Mouse (Mus musculus) left cerebral cortex, postnatal 14 days (tissue): ENCODE data around the gene Prr13. TPM values are rescaled to one million over a fixed set of nuclear protein-coding genes. Genes with fewer than 3 reads are reported as not detected.
A peak's percentile ranks its signal among the peaks of the same experiment; 100 is the strongest.

ENCODE experiments used
- DNase-seq, 2 experiments: peaks; one replicate each; pipeline ENCODE4 v3.0.0; 2021 to 2022; ENCODE audit warnings: low spot score in 2 of 2, mixed read lengths in 1 of 2
- intact Hi-C: fragments of 180-260 bp; cut with DNase I; formaldehyde crosslinking; loops from one replicate; pipeline ENCODE4 v1.15.1; 2025
- total RNA-seq, 2 experiments: library from RNA; stranded (reverse); gene quantifications; 2 replicates each; pipeline ENCODE4 v1.2.3; 2021

Gene Prr13
- total RNA-seq, 2 experiments from 2014 or later: 22.3 to 24.8 TPM

DNA sequence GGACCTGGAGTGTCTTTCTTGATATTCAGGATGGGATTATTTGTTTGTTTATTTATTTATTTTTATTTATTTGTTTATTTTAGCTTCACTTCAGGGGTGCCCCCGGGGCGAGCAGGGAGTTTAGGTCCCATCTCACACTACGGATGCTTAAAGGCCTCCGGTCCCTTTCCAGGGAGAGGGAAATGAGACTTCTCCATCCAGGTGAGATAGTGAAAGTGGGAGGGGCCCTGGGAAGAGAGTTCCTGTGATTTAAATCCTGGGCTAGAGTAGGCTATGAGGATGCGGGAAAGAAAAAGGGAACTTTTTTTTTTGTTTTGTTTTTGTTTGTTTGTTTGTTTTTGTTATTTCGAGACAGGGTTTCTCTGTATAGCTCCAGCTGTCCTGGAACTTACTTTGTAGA lies 553 bp downstream of the Prr13 start:
- intact Hi-C loops: no loop called here

DNA sequence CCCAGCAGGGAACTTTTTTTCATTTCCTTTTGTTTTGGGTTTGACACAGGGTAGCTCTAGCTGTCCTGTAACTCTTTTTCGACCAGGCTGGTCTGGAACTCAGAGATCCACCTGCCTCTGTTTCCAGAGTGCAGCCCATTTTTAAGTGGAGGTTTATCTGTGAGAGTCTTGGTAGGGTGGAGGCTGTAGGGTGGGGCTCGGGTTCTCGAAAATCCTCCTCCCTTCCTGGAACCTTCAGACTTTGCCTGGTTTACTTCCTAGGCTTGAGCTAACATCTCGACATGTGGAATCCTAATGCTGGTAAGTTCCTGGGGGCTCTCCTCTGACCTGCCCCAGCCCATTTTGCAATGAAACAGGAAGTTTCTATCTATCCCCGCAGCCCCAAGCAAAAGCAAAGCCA lies 1.0 kb downstream of the Prr13 start:
- intact Hi-C loops: no loop called here
- DNase-seq: no peak

More for the DNA sequence above, 553 bp downstream of the Prr13 start:
- DNase-seq: no peak

DNA sequence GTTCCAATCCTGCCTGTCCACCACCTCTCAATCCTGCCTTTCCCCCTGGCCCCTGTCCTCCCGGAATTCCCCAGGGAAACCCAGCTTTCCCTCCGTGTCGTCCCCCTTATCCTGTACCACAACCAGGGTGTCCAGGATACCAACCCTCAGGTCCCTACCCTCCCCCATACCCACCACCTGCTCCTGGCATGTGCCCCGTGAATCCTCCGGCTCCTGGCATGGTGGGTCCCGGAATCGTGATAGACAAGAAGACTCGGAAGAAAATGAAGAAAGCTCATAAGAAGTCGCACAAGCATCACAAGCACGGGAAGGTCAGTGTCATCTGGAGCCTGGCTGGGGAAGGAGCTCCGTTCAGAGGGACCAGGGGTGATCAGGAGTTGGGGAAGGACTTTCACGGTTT lies 1.6 kb downstream of the Prr13 start:
- no peak for DNase-seq
- intact Hi-C loops: no loop called here

DNA sequence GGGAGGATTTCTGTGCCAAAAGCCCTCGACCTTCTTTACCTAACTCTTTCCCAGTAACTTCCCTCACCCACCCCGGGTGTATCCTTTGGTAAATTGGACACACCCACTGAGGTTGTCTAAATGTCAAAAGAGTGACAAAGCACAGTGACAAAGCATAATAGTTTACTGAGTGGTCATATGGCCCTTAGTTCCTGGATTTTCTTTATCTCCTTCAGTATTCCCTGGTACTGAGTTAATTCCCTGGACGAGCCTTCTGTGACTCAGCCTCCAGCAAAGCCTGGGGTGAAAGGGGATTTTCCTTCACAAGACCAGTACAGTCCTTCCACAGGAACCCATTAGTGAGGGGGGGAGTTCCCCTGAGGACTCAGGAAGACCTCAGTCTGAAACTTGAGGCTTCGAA lies 2.1 kb downstream of the Prr13 start:
- no peak for DNase-seq
- intact Hi-C loops: no loop called here

DNA sequence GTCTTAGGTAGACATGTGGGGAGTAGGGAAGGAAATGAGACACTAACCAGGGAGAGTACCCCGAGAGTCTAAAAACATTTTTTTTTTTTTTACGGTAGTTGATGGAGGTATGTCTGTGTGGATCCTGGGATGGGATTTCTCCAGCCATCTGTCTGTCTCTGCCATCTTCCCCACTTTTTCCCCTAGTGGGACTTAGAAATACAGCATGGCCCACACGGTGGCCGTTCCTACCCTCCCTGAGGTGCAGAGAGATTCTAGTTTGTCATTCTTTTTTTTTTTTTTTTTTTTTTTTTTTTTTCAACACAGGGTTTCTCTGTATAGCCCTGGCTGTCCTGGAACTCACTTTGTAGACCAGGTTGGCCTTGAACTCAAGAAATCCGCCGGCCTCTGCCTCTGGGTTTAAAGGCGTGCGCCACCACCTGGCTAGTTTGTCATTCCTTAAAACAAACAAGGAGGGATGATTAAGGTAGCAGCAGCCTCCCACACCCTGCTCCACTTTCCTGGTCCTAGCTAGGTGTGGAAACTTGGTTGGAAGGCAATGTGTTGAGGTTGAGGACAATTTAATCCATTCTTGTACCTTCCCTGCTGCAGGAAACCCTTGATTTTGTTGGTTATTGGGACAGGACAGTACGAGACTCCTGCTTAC lies 2.7 kb downstream of the Prr13 start:
- DNase-seq: no peak
- intact Hi-C loops: no loop called here

DNA sequence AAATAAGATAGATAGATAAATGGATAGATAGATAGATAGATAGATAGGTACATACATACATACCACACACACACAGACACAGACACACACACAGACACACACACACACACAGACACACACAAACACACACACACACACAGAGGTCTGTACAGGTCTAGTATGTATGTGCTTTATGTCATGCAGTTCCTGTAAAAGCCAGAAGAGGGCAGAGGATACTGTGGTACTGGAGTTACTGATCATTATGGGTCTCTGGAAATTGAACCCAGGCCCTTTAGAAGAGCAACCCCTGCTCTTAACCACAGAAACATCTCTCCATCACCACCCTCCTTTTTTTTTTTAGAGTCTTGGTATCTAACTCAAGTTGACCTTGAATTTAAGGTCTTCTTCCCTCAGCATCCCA lies 4.8 kb downstream of the Prr13 start:
- intact Hi-C loops: no loop called here
- peak in 1 of 2 experiments; percentile 41 for DNase-seq

DNA sequence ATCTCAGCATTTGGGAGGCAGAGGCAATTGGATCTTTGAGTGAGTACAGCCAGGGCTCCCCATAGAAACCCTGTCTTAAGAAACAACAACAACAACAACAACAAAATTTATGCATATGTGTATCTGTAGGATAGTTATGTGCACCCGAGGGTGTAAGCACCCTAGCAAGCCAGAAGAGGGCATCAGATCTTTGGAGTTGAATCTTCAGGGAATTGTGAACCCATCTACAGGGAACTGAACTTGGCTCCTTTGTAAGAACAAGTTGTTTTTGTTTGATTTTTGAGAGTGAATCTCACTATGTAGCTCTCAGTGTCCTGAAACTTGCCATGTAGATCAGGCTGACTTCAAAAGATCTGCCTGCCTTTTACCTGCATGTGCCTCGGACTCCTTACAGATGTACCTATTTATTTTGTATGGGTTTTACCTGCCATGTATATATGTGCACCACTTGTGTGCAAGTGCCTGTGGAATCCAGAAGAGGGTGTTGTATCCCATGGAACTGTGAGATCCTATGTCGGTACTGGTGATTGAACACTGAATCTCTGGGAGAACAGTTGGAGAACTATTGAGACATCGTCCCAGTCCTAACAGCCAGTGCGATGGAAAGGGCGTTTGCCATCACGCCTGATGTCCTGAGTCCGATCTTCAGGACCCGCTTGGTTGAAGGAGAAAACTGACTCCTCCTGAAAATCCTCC lies 10.0 kb downstream of the Prr13 start:
- intact Hi-C loops: no loop called here
- DNase-seq: no peak

DNA sequence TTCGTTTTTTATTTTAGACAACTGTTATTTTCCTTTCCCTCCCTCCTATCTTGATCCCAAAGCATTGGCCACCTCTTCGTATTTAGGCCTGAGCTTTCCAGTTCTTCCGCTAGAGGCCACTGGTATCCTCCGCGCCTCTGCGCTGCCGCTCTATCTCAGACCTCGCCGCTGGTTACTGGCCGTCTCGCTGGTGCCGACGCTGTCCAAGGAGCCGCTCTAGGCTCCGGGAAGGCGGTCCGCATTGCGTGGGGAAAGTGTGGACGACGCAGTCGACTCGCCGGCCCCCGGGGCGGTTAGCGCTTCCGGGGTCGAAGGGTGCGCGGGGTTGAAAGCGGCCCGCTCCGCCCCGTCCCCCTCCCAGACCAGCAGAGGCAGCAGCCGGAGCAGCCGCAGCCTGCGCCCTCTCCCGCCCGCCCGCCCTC lies 11.4 kb downstream of the Prr13 start, which contains the start of gene Pcbp2:
Gene Pcbp2, plus strand, starts transcription at position 357 of the 422 bp plus-strand sequence.
- intact Hi-C loops: loop anchor here (5.0 kb wide), 1 partner anchor 42 kb away; no protein-coding TSS in a partner anchor
- peak; percentile 96 to 97 for DNase-seq

DNA sequence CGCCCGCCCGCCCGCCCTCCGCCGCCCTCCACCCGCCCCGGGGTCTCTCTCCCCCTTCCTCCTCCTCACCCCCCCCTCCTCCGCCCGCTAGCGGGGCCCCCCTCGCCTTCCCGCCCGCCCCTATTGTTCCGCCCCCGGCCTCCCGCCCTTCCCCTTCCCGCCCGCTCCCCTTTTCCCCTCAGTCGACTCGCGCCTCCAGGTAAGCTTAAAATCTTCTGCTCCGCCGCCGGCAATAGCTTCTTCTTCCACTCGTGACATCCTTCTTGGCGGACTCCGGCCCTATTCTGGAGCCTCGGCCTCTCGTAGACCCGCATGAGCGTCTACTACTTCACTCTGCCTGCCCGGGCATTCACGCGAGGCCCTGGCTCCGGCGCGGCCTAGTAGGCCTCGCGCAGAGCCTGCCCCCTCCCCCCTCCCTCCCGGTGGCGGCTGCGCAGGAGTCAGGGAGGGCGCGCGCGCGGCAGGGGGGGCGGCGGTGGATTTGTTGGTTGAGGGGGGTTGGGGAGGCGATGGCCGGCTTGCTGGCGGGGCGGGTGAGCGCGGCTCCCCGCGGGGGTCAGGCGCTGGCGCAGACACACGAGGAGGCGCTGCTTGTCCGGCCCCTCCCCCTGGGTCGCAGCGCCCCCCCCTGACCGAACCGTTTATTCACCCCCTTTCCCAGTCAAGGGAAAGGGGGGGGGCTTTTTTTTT lies 11.9 kb downstream of the Prr13 start:
- intact Hi-C loops: loop anchor here (5.0 kb wide), 1 partner anchor 42 kb away; no protein-coding TSS in a partner anchor
- DNase-seq: peak; percentile 77 to 80

DNA sequence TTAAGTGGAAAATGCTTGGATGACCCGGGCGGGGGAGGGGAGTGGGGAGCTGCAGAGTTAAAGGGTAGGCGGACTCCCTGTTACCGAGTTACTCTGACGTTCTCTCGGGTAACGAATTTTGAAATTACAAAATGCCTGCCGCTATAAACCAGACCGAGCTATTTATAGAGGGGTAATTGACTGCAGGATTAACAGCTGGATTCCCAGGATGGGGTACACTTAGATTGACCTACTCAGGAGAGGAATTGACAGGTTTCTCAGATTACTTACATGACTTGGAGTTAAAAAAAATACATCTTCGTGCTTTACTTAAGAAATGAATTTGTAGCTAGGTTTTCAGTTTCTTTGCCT lies 12.4 kb downstream of the Prr13 start:
- intact Hi-C loops: loop anchor here (5.0 kb wide), 1 partner anchor 41 kb away; no protein-coding TSS in a partner anchor
- no peak for DNase-seq

DNA sequence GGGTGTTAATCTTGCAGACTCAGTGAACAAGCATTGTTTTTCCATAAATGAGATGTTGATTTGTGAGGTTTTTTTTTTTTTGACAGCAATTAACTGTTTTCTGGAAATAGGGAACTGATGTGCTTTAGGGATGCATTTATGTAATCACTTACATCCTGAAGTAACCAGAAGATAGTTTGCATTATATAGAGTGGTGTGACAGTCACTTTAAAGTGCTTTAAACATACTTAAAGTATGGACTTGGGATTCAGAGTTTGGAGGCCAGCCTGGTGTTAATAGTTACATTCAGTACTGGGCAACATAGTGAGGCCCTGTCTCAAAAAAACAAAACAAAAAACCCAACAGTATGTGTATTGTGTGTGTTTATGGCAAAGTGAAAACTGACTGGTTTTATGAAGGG lies 12.9 kb downstream of the Prr13 start:
- intact Hi-C loops: loop anchor here (5.0 kb wide), 1 partner anchor 41 kb away; no protein-coding TSS in a partner anchor
- DNase-seq: no peak

DNA sequence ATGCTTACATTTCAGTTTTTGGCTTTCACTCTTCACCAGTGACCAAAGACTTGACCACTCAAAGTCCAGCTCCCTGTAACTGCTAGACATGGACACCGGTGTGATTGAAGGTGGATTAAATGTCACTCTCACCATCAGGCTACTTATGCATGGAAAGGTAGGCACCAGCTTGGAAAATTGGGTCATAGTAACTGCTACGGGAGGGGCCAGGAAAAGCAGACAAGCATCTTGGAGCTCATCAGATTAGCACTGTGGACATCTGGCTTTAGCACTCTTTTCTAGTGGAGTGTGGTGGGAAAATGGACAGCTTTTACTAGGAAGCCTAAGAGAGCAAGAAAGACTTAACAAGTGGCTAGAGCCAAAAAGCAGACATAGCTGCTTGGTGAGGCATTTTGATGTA lies 14.4 kb downstream of the Prr13 start:
- DNase-seq: no peak
- intact Hi-C loops: loop anchor here (5.0 kb wide), 1 partner anchor 39 kb away; no protein-coding TSS in a partner anchor

DNA sequence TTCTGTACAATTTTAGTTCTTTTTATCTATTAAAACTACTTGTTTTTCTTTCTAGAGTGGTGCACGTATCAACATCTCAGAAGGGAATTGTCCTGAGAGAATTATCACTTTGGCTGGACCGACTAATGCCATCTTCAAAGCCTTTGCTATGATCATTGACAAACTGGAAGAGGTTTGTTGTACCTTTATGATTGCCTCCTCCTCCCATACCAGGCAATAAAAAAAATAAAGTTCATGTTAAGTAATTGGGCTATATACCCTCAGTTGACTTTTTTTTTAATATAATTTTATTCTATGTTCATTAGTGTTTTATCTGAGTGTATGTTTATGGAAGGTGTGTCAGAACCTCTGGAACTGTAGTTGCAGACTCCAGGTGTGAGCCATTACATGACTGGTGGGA lies 15.7 kb downstream of the Prr13 start:
- DNase-seq: no peak
- intact Hi-C loops: loop anchor here (5.0 kb wide), 1 partner anchor 38 kb away; no protein-coding TSS in a partner anchor

DNA sequence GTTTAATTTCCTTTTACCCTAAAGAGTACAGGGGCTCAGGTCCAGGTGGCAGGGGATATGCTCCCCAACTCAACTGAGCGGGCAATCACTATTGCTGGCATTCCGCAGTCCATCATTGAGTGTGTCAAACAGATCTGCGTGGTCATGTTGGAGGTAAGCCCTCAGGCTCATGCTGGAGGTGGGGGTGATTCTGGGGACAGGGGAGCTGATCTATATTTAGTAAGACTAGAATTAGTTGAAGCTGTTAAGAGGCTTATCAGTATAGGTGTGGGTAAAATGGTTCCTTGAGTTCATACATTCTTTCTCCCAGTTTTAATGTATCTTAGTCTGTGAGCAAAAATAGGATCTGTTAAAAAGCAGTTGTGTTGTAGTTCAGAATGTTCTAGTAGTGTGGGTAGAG lies 24.3 kb downstream of the Prr13 start:
- intact Hi-C loops: no loop called here

DNA sequence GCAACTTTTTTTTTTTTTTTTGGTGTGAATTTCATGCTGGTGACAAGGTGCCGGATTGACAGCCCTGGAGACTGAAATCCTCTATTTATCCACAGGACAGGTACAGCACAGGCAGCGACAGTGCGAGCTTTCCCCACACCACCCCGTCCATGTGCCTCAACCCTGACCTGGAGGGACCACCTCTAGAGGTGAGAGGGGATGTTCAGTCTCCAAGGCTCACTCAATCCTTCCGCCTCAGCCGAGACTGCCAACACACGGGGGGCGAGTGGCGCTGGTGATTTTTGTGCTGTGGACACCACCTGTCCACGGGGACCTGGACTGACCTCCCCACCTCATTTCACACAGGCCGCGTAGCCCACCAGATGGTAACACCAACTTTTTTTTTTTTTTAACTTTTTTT lies 27.0 kb downstream of the Prr13 start:
- intact Hi-C loops: no loop called here
- no peak for DNase-seq

More for the DNA sequence above, 24.3 kb downstream of the Prr13 start:
- no peak for DNase-seq

DNA sequence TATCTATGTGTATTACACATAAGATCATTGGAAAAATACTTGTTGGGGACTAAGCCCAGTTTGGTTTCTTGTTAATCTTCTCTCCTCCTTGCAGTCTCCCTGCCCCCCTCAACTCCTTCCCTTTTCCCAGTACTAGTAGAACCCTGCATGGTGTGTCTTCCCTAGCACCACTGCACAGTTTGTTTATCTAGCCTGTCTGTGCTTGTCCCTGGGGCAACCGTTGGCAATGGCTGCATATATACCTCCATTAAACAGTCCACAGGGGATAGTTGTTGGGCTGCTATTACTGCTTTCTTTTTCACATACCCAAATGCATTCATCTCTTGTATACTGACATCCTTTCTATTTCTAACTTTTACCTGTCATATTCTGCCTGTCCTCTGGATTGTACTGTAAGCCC lies 28.8 kb downstream of the Prr13 start:
- no peak for DNase-seq
- intact Hi-C loops: no loop called here

DNA sequence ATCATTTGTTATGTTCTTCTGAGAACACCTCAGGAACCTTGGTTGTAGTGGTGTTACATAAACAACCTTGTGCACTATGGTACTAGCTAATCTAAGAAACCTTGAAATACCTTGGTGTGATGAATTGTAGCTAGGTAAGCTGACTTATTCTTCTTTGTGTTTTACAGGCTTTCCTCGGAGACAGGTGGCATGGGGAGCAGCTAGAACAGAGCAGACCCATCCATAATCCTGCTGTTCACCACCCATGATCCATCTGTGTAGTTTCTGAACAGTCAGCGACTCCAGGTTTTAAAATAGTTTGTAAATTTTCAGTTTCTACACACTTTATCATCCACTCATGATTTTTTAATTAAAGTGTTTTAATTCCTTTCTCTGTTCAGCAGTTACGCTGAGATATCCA lies 39.5 kb downstream of the Prr13 start:
- DNase-seq: no peak
- intact Hi-C loops: no loop called here

DNA sequence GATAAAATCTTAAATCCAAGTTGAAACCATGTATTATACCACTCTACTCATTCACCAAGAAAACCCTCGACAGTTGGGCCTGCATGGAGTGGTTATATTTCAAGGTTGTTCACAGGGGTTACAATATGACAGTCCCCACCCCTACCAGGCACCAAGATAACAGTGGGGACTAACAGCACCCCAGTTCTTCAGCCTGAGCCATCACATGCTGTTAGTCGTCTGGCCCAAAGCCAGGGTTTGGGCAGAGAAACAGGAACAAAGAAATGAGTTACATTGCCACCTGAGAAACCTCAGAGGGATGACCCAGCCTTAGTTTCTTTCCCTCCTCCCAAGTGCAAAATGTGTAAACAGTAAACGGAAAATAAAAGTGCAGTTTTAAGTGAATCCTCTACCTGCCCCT lies 40.5 kb downstream of the Prr13 start:
- DNase-seq: no peak
- intact Hi-C loops: no loop called here

DNA sequence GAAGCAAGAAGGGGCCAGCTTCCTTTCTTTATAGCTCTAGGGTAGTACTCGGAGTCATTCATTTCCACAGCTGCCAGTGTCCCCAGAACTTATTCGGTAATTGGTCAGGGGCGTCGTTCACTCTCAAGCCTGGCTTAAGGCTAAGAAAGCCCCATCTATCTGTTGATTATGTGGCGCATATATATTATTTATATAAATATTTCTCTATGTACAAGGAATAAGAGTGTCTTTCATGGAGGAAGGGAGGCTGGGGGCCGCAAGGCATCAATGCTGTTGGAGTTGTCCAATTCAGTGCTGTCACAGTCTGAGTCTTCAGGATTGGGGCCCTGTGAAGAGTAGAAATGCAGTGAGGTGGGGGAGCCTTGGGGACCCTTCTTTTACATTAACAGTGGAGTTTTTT lies 41.0 kb downstream of the Prr13 start:
- DNase-seq: no peak
- intact Hi-C loops: no loop called here

DNA sequence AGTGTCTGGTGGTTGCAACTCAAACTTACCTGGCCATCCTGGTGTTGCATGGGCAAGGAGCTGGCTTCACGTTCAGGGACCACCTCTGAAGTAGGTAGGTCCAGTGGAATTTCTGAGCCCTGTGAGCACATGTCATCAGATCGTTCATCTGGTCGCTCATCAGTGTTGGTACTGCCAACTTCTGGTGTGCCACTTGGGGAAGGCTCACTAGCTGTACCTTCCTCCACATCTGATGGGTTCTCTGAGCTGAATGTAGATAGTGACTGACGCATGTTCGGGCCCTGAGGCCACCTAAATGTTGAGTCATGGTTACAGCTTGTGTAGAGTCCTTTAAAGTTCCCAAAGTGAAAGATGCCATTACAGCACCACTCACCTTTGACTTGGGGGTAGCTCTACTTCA lies 41.7 kb downstream of the Prr13 start:
- intact Hi-C loops: no loop called here
- no peak for DNase-seq
